Mouse (Mus musculus): ENCODE results near the gene Gm11634. TPM values are rescaled to one million over a fixed set of nuclear protein-coding genes. Genes with fewer than 3 reads are reported as not detected.

Gene Gm11634
- polyA plus RNA-seq (2021; fragmentation: Nextera tagmentation) = not detected in 2 replicates
- long read RNA-seq, experiment 1 = 0 reads
- long read RNA-seq, experiment 2 = 0 reads

DNA sequence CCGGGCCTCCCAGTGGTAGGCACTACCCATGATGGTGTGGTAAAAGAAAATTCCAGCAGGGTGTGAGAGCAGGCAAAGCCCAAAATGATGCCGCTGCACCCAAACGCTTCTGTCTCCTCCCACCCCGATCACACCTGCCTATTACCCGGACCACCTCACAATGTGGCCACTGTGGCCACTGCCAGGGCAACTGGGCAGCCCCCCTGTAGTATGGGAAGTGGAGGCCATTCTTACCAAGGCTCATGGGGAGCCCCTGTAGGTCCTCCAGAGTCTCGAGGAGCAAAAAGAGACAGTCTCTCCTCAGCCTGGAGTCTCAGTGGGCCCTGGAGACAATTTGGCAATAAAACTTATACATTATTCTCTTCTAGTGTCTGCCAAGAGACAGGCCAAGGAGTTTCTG, at the start of gene Gm11634:
Gm11634 (minus strand) TSS at position 101 of the 400 bp plus-strand sequence.

DNA sequence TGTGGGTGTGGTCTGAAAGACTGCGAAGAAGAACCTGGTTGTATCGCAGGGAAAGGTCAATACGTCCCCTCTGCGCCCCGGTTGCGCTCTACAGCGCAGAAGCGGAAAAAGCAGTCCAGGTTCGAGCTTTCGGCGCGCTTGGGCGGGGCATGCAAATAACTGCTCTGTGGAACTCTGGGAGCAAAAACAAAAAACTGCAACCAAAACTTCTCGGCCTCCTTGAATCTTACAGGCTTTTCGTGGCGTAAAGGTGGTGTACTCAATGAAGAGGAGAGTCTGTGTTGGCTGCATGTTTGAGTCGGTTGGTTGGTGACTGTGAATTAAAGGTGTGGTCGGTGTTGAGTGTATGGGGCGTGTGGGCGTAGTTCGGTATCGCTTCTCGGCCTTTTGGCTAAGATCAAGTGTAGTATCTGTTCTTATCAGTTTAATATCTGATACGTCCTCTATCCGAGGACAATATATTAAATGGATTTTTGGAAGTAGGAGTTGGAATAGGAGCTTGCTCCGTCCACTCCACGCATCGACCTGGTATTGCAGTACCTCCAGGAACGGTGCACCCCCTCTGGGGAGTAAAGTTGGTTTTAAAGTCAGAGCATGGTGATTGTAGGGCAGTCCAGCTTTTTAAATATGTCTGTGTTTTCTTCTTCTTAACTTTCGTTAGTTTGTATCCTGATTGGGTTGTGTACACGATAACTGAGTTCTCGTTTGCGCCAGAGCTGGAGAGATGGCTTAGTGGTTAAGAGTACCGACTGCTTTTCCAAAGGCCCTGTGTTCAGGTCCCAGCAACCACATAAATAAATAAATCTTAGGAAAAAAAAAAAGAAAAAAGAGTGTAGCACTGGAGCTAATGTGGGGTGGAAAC, 28.2 kb upstream of the Gm11634 start, which contains the start of gene Rdm1:
Rdm1 (plus strand) TSS at position 201 of the 862 bp plus-strand sequence.

DNA sequence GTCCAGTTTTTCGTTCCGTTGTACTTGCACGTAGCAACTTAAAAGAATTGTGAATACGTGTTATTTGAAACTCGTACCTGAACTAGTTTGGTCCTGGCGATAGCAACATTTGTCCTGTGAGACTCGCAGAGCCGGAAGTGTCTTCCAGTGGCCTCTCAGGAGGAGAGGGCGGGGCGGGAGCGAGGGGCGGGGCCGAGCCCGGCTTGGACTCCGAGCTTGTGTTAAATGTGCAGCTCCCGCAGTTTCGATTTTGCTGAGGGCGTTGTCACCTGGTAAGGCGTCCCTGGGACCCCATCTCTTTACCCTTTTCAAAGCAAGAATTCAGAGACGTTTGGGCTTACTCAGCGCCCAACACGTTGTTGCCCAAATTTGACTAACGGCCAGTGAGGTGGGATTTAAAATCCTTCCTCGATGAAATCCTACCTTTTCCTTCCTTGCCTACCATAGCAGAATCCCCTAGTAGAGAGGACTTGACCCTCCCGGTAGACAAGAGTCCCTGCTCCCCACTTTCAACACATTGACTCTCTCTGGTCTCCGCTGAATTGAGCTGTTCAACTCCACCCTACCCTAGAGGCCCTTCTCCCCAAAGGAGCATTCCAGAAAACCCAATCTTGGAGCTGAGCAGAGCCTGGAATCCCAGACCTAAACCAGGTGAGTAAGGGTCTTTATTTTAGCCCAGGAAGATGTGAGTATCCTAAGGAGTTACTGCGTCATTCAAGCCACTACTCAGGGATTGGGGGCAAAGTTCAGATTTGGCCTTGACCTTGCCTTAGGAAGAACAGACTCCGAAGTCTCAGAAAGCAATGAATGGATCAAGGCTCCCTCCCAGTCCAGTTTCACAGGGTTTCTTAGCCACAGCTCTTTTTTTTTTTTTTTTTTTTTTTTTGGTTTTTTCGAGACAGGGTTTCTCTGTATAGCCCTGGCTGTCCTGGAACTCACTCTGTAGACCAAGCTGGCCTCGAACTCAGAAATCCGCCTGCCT, 16.7 kb downstream of the Gm11634 start, which contains the start of gene Tmem106a:
Tmem106a (plus strand) TSS at position 189 of the 982 bp plus-strand sequence.

DNA sequence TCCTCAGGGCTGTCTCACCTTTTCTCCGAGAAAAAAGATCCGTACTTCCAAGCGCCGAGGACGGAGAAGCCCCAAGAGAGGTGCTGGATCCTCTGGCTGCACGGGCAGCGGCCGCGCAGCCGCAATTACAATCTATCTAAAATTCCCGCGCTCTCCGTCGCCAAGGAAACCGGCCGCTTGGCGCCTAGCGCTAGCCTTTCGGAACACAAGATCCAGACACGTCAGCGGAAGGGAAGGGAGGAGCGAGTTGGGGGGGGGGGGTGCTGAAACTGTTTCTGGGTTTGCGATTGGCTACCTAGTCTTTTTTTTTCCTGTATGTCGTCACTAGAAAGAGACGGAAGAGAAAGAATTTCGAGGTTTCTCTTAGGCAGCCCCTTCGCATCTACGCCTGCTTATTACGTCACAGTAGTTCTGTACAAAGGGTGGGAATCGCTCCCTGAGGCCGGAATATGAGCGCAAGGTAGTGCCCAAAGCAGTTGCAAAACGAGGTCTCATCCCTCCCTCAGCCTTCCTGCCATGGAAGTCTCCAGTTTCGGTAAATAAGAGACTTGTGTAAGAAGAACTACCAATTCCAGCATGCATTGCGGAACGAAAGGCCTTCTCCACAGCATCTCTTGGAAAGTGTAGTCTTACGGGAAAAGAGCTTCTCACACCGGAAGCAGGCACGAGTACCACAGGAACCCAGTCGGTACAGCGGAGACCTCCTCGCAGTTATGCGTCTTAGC, 47.1 kb downstream of the Gm11634 start, which contains the start of the genes Brca1 and Nbr1:
Brca1 (minus strand) TSS at position 205 of the 725 bp plus-strand sequence.
Nbr1 (plus strand) TSS at position 399 of the 725 bp plus-strand sequence.

Other genes with a start within 250 kb of the Gm11634 start
- not detected in 2 replicates for gene G6pc, start 231.7 kb downstream of the Gm11634 start, polyA plus RNA-seq (2021; fragmentation: Nextera tagmentation)
- gene Aarsd1, start 181.6 kb downstream of the Gm11634 start, polyA plus RNA-seq (2021; fragmentation: Nextera tagmentation) = 87.9 and 90.1 TPM in 2 replicates
- gene Gm27029, start 174.5 kb downstream of the Gm11634 start, polyA plus RNA-seq (2021; fragmentation: Nextera tagmentation) = 7.8 and 8.1 TPM in 2 replicates
- gene Rundc1, start 174.2 kb downstream of the Gm11634 start, polyA plus RNA-seq (2021; fragmentation: Nextera tagmentation) = 19.2 and 22.5 TPM in 2 replicates
- gene Ptges3l, start 173.9 kb downstream of the Gm11634 start, polyA plus RNA-seq (2021; fragmentation: Nextera tagmentation) = 2.1 and 3.0 TPM in 2 replicates
- gene Rpl27, start 157.0 kb downstream of the Gm11634 start, polyA plus RNA-seq (2021; fragmentation: Nextera tagmentation) = 1,000 and 1,005 TPM in 2 replicates
- 5.7 and 6.2 TPM in 2 replicates for gene Ifi35, start 150.8 kb downstream of the Gm11634 start, polyA plus RNA-seq (2021; fragmentation: Nextera tagmentation)
- gene Rnd2, start 134.3 kb downstream of the Gm11634 start, polyA plus RNA-seq (2021; fragmentation: Nextera tagmentation) = 17.9 and 18.2 TPM in 2 replicates
- 10.1 and 13.2 TPM in 2 replicates for gene Vat1, start 133.0 kb downstream of the Gm11634 start, polyA plus RNA-seq (2021; fragmentation: Nextera tagmentation)
- 0.29 and 0.36 TPM in 2 replicates for gene Brca1, start 47.3 kb downstream of the Gm11634 start, polyA plus RNA-seq (2021; fragmentation: Nextera tagmentation)
- 38.4 and 43.7 TPM in 2 replicates for gene Nbr1, start 47.1 kb downstream of the Gm11634 start, polyA plus RNA-seq (2021; fragmentation: Nextera tagmentation)
- 1.7 and 2.8 TPM in 2 replicates for gene Tmem106a, start 17.0 kb downstream of the Gm11634 start, polyA plus RNA-seq (2021; fragmentation: Nextera tagmentation)
- 32.9 and 38.3 TPM in 2 replicates for gene Rdm1, start 27.9 kb upstream of the Gm11634 start, polyA plus RNA-seq (2021; fragmentation: Nextera tagmentation)
- gene Arl4d, start 66.3 kb upstream of the Gm11634 start, polyA plus RNA-seq (2021; fragmentation: Nextera tagmentation) = 7.0 and 8.2 TPM in 2 replicates
- gene Dhx8, start 133.7 kb upstream of the Gm11634 start, polyA plus RNA-seq (2021; fragmentation: Nextera tagmentation) = 11.0 and 14.5 TPM in 2 replicates
- 0.80 TPM in 2 replicates for gene Etv4, start 186.1 kb upstream of the Gm11634 start, polyA plus RNA-seq (2021; fragmentation: Nextera tagmentation)